15 mouse cellular contexts compared by ENCODE assay signal in the genomic region with DNA sequence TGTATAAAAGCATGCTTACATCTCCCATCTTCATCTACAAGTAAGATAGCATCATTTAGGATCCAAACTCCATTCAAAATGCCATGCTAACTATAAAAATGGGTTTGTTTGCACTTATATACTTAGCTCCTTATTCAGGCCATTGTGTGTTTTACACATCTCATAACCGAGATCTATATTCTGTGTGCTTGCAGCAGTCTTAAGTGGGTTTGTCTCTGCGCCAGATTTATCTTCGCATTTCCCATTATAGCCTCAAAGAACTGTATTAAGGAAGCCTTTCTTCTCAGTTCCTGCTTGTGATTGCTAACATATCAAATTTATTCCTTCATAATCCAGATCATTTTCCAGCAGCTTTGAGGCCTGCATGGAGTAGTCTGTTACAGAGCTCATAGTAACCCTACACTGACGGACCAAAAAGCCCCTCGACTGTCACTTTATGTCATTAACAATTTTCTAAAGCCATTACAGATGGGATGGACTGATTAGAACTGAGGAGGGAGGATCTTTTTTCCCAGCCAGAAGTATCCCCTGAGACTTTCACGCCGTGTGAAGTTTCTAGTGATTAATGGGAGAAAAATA.
A peak's percentile ranks its signal among the peaks of the same experiment; 100 is the strongest.
DNase-seq lines count a peak whose midpoint lies in the region; ATAC-seq and TF ChIP-seq lines count a peak whose summit lies in the region.
"Had no signal": no experiment of that assay in that cellular context is flagged by ENCODE, and none has a peak within 500 bp of the region (broad histone marks: within the 10 kb centered on the region; RNA-seq: fewer than 3 reads in every experiment).

No protein-coding gene starts in this region.

- no peak overlapping the region for H3K4me2 ChIP-seq in hindbrain, embryonic 11.5 days (replicated peaks; ENCODE audit: low read depth, low read length)
- no peak overlapping the region for H3K4me2 ChIP-seq in hindbrain, embryonic 16.5 days (ENCODE audit: low read length)
- H3K4me2 ChIP-seq: heart, embryonic 13.5 days; limb, embryonic 15.5 days; midbrain, embryonic 12.5 days had no signal

- no peak overlapping the region for H3K9ac ChIP-seq in hindbrain, embryonic 11.5 days (ENCODE audit: low read depth, low read length)
- H3K9ac ChIP-seq in hindbrain, embryonic 16.5 days (ENCODE audit: low read depth, low read length), result no peak overlapping the region
- H3K9ac ChIP-seq: heart, embryonic 13.5 days; limb, embryonic 15.5 days; liver, postnatal 0 days; midbrain, embryonic 12.5 days had no signal

- no peak overlapping the region for H3K27ac ChIP-seq in hindbrain, embryonic 11.5 days (ENCODE audit: low read depth, low read length)
- H3K27ac ChIP-seq in hindbrain, embryonic 16.5 days (ENCODE audit: low read depth, low read length), result no peak overlapping the region
- peak overlapping the region; percentile 50 for H3K27ac ChIP-seq in left cerebral cortex, adult 2 months
- H3K27ac ChIP-seq: heart, embryonic 13.5 days; limb, embryonic 15.5 days; midbrain, embryonic 12.5 days had no signal

- no peak for DNase-seq in hindbrain, embryonic 11.5 days (ENCODE audit: low spot score)
- peak; percentile 32 for DNase-seq in right cerebral cortex, adult 18-20 months
- no peak for DNase-seq in right cerebral cortex, postnatal 14 days
- no peak for DNase-seq in left cerebral cortex, adult 2 months (ENCODE audit: extremely low spot score in 1 of 2, low spot score in 2 of 2)
- peak; percentile 83 for DNase-seq in telencephalon, adult 2 months (ENCODE audit: low read depth, low spot score)
- no peak for DNase-seq in retina, embryonic 14.5 days (ENCODE audit: low spot score)
- DNase-seq: adrenal gland, postnatal 10 days; cerebellum, postnatal 14 days; kidney, adult 2 months; liver, postnatal 0 days; thymus, postnatal 14 days had no signal

- no peaks in the 10 kb centered on the region for H3K27me3 ChIP-seq in hindbrain, embryonic 11.5 days (ENCODE audit: control insufficient read depth, insufficient read depth, low read length)
- H3K27me3 ChIP-seq in hindbrain, embryonic 16.5 days (replicated peaks; ENCODE audit: control insufficient read depth, insufficient read depth, low read length), result no peaks in the 10 kb centered on the region
- H3K27me3 ChIP-seq: heart, embryonic 13.5 days; limb, embryonic 15.5 days; midbrain, embryonic 12.5 days had no signal

- no peaks in the 10 kb centered on the region for H3K9me3 ChIP-seq in hindbrain, embryonic 11.5 days (ENCODE audit: control insufficient read depth, low read length)
- H3K9me3 ChIP-seq in hindbrain, embryonic 16.5 days (ENCODE audit: control insufficient read depth, low read length), result no peaks in the 10 kb centered on the region
- H3K9me3 ChIP-seq: heart, embryonic 13.5 days; limb, embryonic 15.5 days; midbrain, embryonic 12.5 days had no signal

- TF ChIP-seq CTCF in left cerebral cortex, adult 2 months (IDR thresholded peaks at IDR 0.05), result no peak

- no peaks in the 10 kb centered on the region for H3K4me1 ChIP-seq in hindbrain, embryonic 11.5 days (replicated peaks; ENCODE audit: control insufficient read depth, insufficient read depth, low read length)
- H3K4me1 ChIP-seq in hindbrain, embryonic 16.5 days (ENCODE audit: control insufficient read depth, insufficient read depth, low read depth, low read length), result no peaks in the 10 kb centered on the region
- H3K4me1 ChIP-seq: heart, embryonic 13.5 days; limb, embryonic 15.5 days; midbrain, embryonic 12.5 days had no signal

- no peak overlapping the region for H3K4me3 ChIP-seq in hindbrain, embryonic 11.5 days (ENCODE audit: low read depth, low read length)
- no peak overlapping the region for H3K4me3 ChIP-seq in hindbrain, embryonic 16.5 days (ENCODE audit: low read length)
- H3K4me3 ChIP-seq in left cerebral cortex, adult 2 months, result no peak overlapping the region
- H3K4me3 ChIP-seq: heart, embryonic 13.5 days; limb, embryonic 15.5 days; midbrain, embryonic 12.5 days had no signal

- peak; percentile 45; the same call in 1 of the 2 replicates for ATAC-seq in hindbrain, embryonic 11.5 days (ENCODE audit: low FRiP score)
- ATAC-seq in hindbrain, embryonic 16.5 days, result no peak
- ATAC-seq: liver, postnatal 0 days had no signal

- no peaks in the 10 kb centered on the region for H3K36me3 ChIP-seq in hindbrain, embryonic 11.5 days (ENCODE audit: control insufficient read depth, insufficient read depth, low read length)
- H3K36me3 ChIP-seq in hindbrain, embryonic 16.5 days (ENCODE audit: control insufficient read depth, insufficient read depth, low read length), result no peaks in the 10 kb centered on the region
- H3K36me3 ChIP-seq: heart, embryonic 13.5 days; limb, embryonic 15.5 days; midbrain, embryonic 12.5 days had no signal

- WGBS in hindbrain, embryonic 11.5 days, result 67% methylated on average over 7 of the region's 7 CpGs
- WGBS in hindbrain, embryonic 16.5 days, result 50% methylated on average over 7 of the region's 7 CpGs

- intact Hi-C loops in left cerebral cortex, adult 2 months (cut with DNase I), result loop anchor here (1.0 to 5.0 kb wide), 2 partner anchors 80 to 120 kb away; no protein-coding TSS in a partner anchor

Comparison
In these comparisons a context has a peak if more than half of its experiments do, and no peak if none do; other contexts are left out.
1. DNase-seq: peak in right cerebral cortex, adult 18-20 months (single experiment) and telencephalon, adult 2 months (single experiment); none in hindbrain, embryonic 11.5 days (single experiment), right cerebral cortex, postnatal 14 days (single experiment), left cerebral cortex, adult 2 months (0 of 2) and retina, embryonic 14.5 days (single experiment).